Mouse (Mus musculus) heart, embryonic 16.5 days (tissue): Measurements from ENCODE around the gene Prss57. TPM values are rescaled to one million over a fixed set of nuclear protein-coding genes. Genes with fewer than 3 reads are reported as not detected.
"Not testable (repeated sequence)": the region's sequence is repeated elsewhere in the genome, so short reads cannot be mapped to it uniquely, and the experiment has no call there.

Source experiments
- ATAC-seq: fragments of 200-750 bp; cut with Nextera tagmentation; replicated peaks from 2 replicates; pipeline ENCODE4 v1.8.0; 2017; ENCODE audit warnings: moderate number of reproducible peaks; ENCODE audit not compliant: insufficient read depth, low FRiP score; ENCODE audit errors: extremely low read depth
- H3K27ac ChIP-seq: fragments of 300-500 bp; sonication (generic); 2 replicates; pipeline ENCODE4 v1.5.1; 2014; ENCODE audit warnings: mild to moderate bottlenecking, low read length, control low read depth, moderate library complexity
- H3K27me3 ChIP-seq: fragments of 300-500 bp; sonication (generic); 2 replicates; pipeline ENCODE4 v1.6.1; 2014; ENCODE audit warnings: low read length, mixed read lengths; ENCODE audit not compliant: control insufficient read depth, insufficient read depth
- H3K36me3 ChIP-seq: fragments of 300-500 bp; sonication (generic); 2 replicates; pipeline ENCODE4 v1.6.1; 2014; ENCODE audit not compliant: control insufficient read depth, insufficient read depth
- H3K4me1 ChIP-seq: fragments of 300-500 bp; sonication (generic); 2 replicates; pipeline ENCODE4 v1.6.1; 2014; ENCODE audit warnings: low read length, mixed read lengths; ENCODE audit not compliant: control insufficient read depth, insufficient read depth
- H3K4me2 ChIP-seq: fragments of 300-500 bp; sonication (generic); 2 replicates; pipeline ENCODE4 v1.6.1; 2014; ENCODE audit warnings: low read depth, mild to moderate bottlenecking, control low read depth, low read length
- H3K4me3 ChIP-seq: fragments of 300-500 bp; sonication (generic); 2 replicates; pipeline ENCODE4 v1.5.1; 2014; ENCODE audit warnings: mild to moderate bottlenecking, control low read depth, low read length
- H3K9ac ChIP-seq: fragments of 300-500 bp; sonication (generic); 2 replicates; pipeline ENCODE4 v1.6.1; 2014; ENCODE audit warnings: low read length, control low read depth
- H3K9me3 ChIP-seq: fragments of 300-500 bp; sonication (generic); replicated peaks from 2 replicates; pipeline ENCODE4 v1.6.1; 2016; ENCODE audit warnings: low read length; ENCODE audit not compliant: control insufficient read depth
- WGBS: fragments of 180-500 bp; shearing (Covaris S2); extraction: QIAGEN DNeasy Blood & Tissue Kit; methylation state at CpG from one replicate; pipeline ENCODE4 v1.1.7; 2014; 5-methylcytosine and 5-hydroxymethylcytosine counted together
- polyA plus RNA-seq: library from polyadenylated mRNA; unstranded; fragments of >200 nt; fragmentation: Nextera tagmentation; extraction: Ambion mirVana; gene quantifications from 2 replicates; pipeline ENCODE4 v1.2.1, GENCODE M21; 2015

The Prss57 gene
- polyA plus RNA-seq, 1 experiment from 2014 or later: 7.9 TPM

DNA sequence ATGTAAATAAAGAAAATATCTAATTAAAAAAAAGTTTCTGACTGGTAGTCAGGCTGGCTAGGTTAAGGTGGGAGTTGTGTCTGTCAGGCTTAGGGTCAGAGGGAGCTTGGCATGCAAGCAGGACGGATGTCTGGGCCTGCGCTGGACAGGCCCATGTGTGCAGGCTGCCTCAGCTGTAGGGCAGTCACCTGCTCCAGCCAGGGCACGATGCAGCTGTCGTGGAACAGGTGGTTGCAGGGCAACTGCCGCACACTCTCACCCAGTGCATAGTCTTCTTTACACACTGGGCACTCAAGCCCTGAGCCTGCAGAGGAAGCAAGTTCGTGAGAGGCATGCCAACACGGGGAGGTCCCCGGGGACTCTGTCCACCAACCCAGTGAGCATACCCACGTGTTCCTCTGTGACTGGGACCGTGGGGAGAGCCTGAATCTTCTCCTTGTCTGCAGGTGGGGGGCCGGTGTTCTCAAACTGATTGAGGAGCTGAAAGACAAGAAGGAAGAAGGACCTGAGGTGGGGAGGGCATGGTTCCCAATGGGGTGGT lies 30.1 kb downstream of the Prss57 start:
- Histone ChIP-seq H3K9me3 (no peaks in the 10 kb centered on the region), H3K36me3 (peaks cover 32% of the 10 kb centered on the region), H3K27ac (no peak overlapping the region), H3K4me1 (peaks cover 28% of the 10 kb centered on the region), H3K27me3 (no peaks in the 10 kb centered on the region), H3K4me3 (no peak overlapping the region), H3K9ac (no peak overlapping the region), H3K4me2 (no peak overlapping the region)
- ATAC-seq: no peak
- WGBS: 87% methylated on average over 11 of the region's 11 CpGs

GRCm38 (mm10) chr10:79759675-79760074 lies 31.1 kb downstream of the Prss57 start:
- not testable (repeated sequence) for H3K4me2 ChIP-seq, H3K9ac ChIP-seq, H3K27ac ChIP-seq, ATAC-seq, H3K4me3 ChIP-seq, H3K27me3 ChIP-seq, H3K9me3 ChIP-seq
- peaks cover 21% of the 10 kb centered on the region for H3K4me1 ChIP-seq
- peaks cover 32% of the 10 kb centered on the region for H3K36me3 ChIP-seq
- 89% methylated on average over 1 of the region's 1 CpGs for WGBS

GRCm38 (mm10) chr10:79756660-79757059 lies 34.1 kb downstream of the Prss57 start:
- peaks cover 25% of the 10 kb centered on the region for H3K36me3 ChIP-seq
- H3K4me3 ChIP-seq: no peak overlapping the region
- no peak overlapping the region for H3K4me2 ChIP-seq
- no peak for ATAC-seq
- 89% methylated on average over 24 of the region's 24 CpGs for WGBS
- no peak overlapping the region for H3K27ac ChIP-seq
- H3K27me3 ChIP-seq: no peaks in the 10 kb centered on the region
- no peaks in the 10 kb centered on the region for H3K9me3 ChIP-seq
- 0 out of 2 replicates have a peak, but pooled peaks cover 3% of the 10 kb centered on the region for H3K4me1 ChIP-seq
- no peak overlapping the region for H3K9ac ChIP-seq

DNA sequence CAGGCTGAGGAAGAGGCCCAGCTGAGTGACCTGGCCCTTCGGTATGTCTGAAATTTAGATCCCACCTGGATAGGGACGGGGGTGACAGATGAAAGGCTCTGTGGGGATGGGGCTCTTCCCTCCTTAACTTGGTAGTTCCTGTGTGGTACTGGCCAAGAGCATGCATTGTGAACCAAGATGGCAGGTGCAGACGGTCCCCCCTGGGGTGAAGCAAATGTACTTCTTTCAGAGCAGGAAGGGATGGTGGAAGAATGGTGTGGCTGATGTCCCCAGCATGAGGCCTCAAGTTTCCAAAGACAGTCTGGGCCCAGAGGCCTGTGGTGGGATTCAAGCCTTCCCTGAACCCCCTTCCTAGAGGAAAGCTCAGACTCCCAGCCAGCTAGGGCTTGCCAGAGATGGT lies 34.9 kb downstream of the Prss57 start:
- peaks cover 17% of the 10 kb centered on the region for H3K36me3 ChIP-seq
- H3K9me3 ChIP-seq: no peaks in the 10 kb centered on the region
- no peak for ATAC-seq
- no peak overlapping the region for H3K4me3 ChIP-seq
- H3K27ac ChIP-seq: no peak overlapping the region
- H3K27me3 ChIP-seq: no peaks in the 10 kb centered on the region
- 0 out of 2 replicates have a peak, but pooled peaks cover 3% of the 10 kb centered on the region for H3K4me1 ChIP-seq
- no peak overlapping the region for H3K9ac ChIP-seq
- WGBS: 86% methylated on average over 3 of the region's 3 CpGs
- no peak overlapping the region for H3K4me2 ChIP-seq

DNA sequence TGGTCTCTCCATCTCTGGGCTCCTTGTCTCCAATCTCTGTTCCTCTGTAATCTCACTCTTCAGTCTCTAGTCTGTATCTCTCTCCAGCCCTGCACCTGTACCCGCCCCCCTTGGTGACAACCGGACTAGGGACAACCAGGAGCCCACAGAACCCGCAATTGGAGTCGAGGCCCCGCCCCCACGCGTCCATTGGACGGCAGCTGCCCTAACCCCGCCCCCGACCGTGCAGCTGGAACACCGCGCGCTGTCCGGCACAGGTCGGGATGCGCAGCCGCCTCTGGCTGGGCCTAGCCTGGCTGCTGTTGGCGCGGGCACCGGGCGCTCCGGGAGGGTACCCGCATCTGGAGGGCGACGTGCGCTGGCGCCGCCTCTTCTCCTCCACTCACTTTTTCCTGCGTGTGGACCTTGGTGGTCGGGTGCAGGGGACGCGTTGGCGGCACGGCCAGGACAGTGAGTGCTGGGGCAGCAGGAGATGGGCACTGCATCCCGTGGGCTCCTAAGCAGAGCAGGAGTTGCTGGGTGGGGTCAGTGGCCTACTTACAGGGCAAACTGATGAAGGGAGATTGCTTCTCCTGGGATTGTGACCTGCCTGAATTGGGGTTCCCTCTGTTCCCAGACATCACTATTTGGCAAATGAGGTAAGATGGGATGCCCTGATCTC lies 35.8 kb downstream of the Prss57 start, which contains the start of gene Fgf22:
Gene Fgf22 (plus strand): TSS at position 221 of the 661 bp plus-strand sequence.
- ATAC-seq: peak; percentile 54
- Histone ChIP-seq H3K27ac (no peak within 1 kb of the TSS), H3K9me3 (no peaks in the 10 kb centered on the region), H3K36me3 (peaks cover 15% of the 10 kb centered on the region), H3K4me3 (peak within 1 kb of the TSS; percentile 31), H3K4me1 (0 out of 2 replicates have a peak, but pooled peaks cover 3% of the 10 kb centered on the region), H3K4me2 (peak within 1 kb of the TSS; percentile 62), H3K27me3 (no peaks in the 10 kb centered on the region), H3K9ac (no peak within 1 kb of the TSS)
- 2% methylated on average over 36 of the region's 36 CpGs for WGBS

DNA sequence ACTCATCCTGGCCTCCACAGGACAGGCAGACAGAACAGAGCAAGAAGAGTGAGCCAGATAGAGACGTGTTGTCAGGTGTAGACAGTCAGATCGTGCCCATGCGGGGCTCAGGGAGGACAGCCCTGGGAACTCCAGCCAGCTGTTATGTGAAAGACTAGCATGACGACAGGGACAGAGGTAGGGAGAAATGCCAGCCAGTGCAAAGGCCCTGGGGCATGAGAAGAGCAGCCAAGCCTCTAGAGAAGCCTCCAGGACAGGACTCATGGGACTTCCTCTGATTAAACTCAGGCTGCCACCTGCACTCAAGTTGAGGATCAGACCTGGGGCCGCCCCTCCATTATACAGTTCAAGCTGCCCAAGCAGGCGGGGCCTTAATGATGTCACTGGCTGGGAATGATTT lies 42.3 kb downstream of the Prss57 start:
- Histone ChIP-seq H3K9me3 (no peaks in the 10 kb centered on the region), H3K4me1 (peaks cover 10% of the 10 kb centered on the region), H3K27me3 (no peaks in the 10 kb centered on the region), H3K36me3 (peaks cover 6% of the 10 kb centered on the region), H3K4me2 (no peak overlapping the region), H3K9ac (no peak overlapping the region), H3K27ac (no peak overlapping the region), H3K4me3 (no peak overlapping the region)
- no peak for ATAC-seq
- WGBS: 72% methylated on average over 6 of the region's 6 CpGs

DNA sequence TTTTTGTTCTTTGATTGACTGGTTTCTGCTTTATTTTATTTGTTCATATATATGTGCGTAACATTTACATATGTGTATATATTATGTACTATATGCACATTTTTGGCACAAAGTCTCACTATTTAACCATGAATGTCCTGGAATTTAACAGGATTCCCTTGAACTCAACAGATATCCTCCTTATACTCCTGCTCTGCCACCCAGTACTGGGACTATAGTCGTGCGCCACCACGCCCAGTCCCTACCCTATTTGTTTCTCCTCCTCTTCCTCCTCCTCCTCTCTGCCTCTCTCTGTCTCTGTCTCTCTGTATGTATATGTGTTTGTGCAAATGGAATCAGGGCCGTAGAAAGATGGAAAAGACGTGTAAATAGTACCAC lies 44.0 kb downstream of the Prss57 start:
- Histone ChIP-seq H3K4me1 (peaks cover 10% of the 10 kb centered on the region), H3K4me2 (peak overlapping the region; percentile 68), H3K27ac (no peak overlapping the region), H3K36me3 (peaks cover 18% of the 10 kb centered on the region), H3K9ac (peak overlapping the region; percentile 60; the same call in 1 of the 2 replicates), H3K4me3 (peak overlapping the region; percentile 20; the same call in 1 of the 2 replicates), H3K27me3 (no peaks in the 10 kb centered on the region), H3K9me3 (no peaks in the 10 kb centered on the region)
- WGBS: 25% methylated on average over 6 of the region's 6 CpGs
- ATAC-seq: 0 out of 2 replicates have a peak, but pooled peaks have one; percentile 24

- peak; percentile 96 for ATAC-seq
Observed at GRCm38 (mm10) chr10:79745898-79746773, 44.6 kb downstream of the Prss57 start, which contains the start of gene Polrmt. Gene Polrmt (minus strand): TSS chr10:79746581.

More at GRCm38 (mm10) chr10:79745898-79746773, 44.6 kb downstream of the Prss57 start, which contains the start of gene Polrmt:
- Histone ChIP-seq H3K27me3 (no peaks in the 10 kb centered on the region), H3K4me2 (peak within 1 kb of the TSS; percentile 79), H3K9me3 (no peaks in the 10 kb centered on the region), H3K27ac (peak within 1 kb of the TSS; percentile 46; the same call in 1 of the 2 replicates), H3K4me1 (peaks cover 10% of the 10 kb centered on the region), H3K9ac (peak within 1 kb of the TSS; percentile 87), H3K36me3 (peaks cover 24% of the 10 kb centered on the region), H3K4me3 (peak within 1 kb of the TSS; percentile 84)
- 3% methylated on average over 38 of the region's 38 CpGs for WGBS
